Mouse (Mus musculus): Measurements from ENCODE around the gene Tmem175. TPM values are rescaled to one million over a fixed set of nuclear protein-coding genes. Genes with fewer than 3 reads are reported as not detected.
A peak's percentile ranks its signal among the peaks of the same experiment; 100 is the strongest.

Gene Tmem175
- polyA plus RNA-seq, 2 experiments: 35.5 to 41.8 TPM

- ATAC-seq (ENCODE audit: low FRiP score, low read depth) (no peak), DNase-seq (ENCODE audit: low spot score) (no peak)
- TF ChIP-seq POLR2A (IDR thresholded peaks at IDR 0.05; ENCODE audit: borderline replicate concordance, extremely low read depth, insufficient read depth, insufficient read length): no peak
- Histone ChIP-seq H3K4me2 (replicated peaks; ENCODE audit: low read depth, low read length, severe bottlenecking) (no peak overlapping the region), H3K27me3 (ENCODE audit: control insufficient read depth, insufficient read depth, low read length) (no peaks in the 10 kb centered on the region), H3K9ac (ENCODE audit: low read depth, low read length, severe bottlenecking) (no peak overlapping the region), H3K9me3 (ENCODE audit: control insufficient read depth, low read length) (no peaks in the 10 kb centered on the region), H3K4me3 (replicated peaks; ENCODE audit: low read length) (no peak overlapping the region), H3K4me1 (ENCODE audit: control insufficient read depth, insufficient read depth, low read length) (peaks cover 8% of the 10 kb centered on the region), H3K27ac (replicated peaks; ENCODE audit: low read depth, low read length) (no peak overlapping the region), H3K36me3 (ENCODE audit: control insufficient read depth, insufficient read depth, low read length) (peaks cover 40% of the 10 kb centered on the region)
- WGBS: 87% methylated on average over 1 of the region's 1 CpGs
Observed at GRCm38 (mm10) chr5:108658611-108659010, 29.0 kb downstream of the Tmem175 start.

- Histone ChIP-seq H3K36me3 (ENCODE audit: control insufficient read depth, insufficient read depth, low read length) (peaks cover 26% of the 10 kb centered on the region), H3K27ac (replicated peaks; ENCODE audit: low read depth, low read length) (no peak within 1 kb of the TSS), H3K9me3 (ENCODE audit: control insufficient read depth, low read length) (no peaks in the 10 kb centered on the region), H3K4me3 (replicated peaks; ENCODE audit: low read length) (peak within 1 kb of the TSS; percentile 70), H3K4me2 (replicated peaks; ENCODE audit: low read depth, low read length, severe bottlenecking) (peak within 1 kb of the TSS; percentile 78), H3K27me3 (ENCODE audit: control insufficient read depth, insufficient read depth, low read length) (no peaks in the 10 kb centered on the region), H3K4me1 (ENCODE audit: control insufficient read depth, insufficient read depth, low read length) (peaks cover 8% of the 10 kb centered on the region), H3K9ac (ENCODE audit: low read depth, low read length, severe bottlenecking) (peak within 1 kb of the TSS; percentile 90)
- 14% methylated on average over 16 of the region's 24 CpGs for WGBS
- DNase-seq (ENCODE audit: low spot score) (no peak), ATAC-seq (ENCODE audit: low FRiP score, low read depth) (peak; percentile 16)
- TF ChIP-seq POLR2A (IDR thresholded peaks at IDR 0.05; ENCODE audit: borderline replicate concordance, extremely low read depth, insufficient read depth, insufficient read length): no peak
Observed at GRCm38 (mm10) chr5:108659698-108660631, 30.4 kb downstream of the Tmem175 start, which contains the start of gene Idua. TSS of gene Idua (plus strand) at chr5:108660331.

DNA sequence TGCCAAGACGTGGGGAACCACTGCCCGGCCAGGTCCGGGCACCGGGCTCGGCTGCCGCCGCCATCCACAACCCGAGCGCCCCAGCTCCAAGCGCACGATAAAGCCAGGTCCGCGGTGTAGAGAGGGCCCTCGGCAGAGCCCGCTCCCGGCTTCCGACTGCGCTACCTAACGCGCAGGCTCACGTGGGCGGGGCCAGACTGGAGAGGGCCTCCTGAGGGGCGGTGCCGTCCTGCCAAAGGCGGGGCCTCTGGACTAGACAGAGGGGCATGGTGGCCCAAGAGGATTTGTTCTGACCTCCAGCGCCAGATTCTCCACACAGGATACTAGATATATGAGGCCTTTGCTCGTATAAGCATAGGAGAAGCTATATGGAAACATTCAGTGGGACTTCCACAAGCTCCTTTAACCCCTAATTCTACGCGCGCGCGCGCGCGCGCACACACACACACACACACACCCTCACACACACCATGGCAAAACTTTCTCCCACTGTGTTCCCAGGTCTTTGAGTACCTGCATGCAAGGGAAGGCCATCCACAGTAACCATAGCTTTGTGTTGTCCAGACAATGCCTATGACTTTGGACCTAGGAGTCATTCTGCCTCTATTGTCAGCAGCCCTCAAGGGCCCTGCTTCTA is 31.2 kb downstream of the Tmem175 start:
- Histone ChIP-seq H3K4me1 (ENCODE audit: control insufficient read depth, insufficient read depth, low read length) (peaks cover 8% of the 10 kb centered on the region), H3K9ac (ENCODE audit: low read depth, low read length, severe bottlenecking) (peak overlapping the region; percentile 90), H3K4me2 (replicated peaks; ENCODE audit: low read depth, low read length, severe bottlenecking) (peak overlapping the region; percentile 78), H3K27ac (replicated peaks; ENCODE audit: low read depth, low read length) (no peak overlapping the region), H3K9me3 (ENCODE audit: control insufficient read depth, low read length) (no peaks in the 10 kb centered on the region), H3K27me3 (ENCODE audit: control insufficient read depth, insufficient read depth, low read length) (no peaks in the 10 kb centered on the region), H3K36me3 (ENCODE audit: control insufficient read depth, insufficient read depth, low read length) (peaks cover 19% of the 10 kb centered on the region), H3K4me3 (replicated peaks; ENCODE audit: low read length) (peak overlapping the region; percentile 70)
- DNase-seq (ENCODE audit: low spot score) (peak; percentile 91), ATAC-seq (ENCODE audit: low FRiP score, low read depth) (peak; percentile 97)
- TF ChIP-seq POLR2A (IDR thresholded peaks at IDR 0.05; ENCODE audit: borderline replicate concordance, extremely low read depth, insufficient read depth, insufficient read length): peak; percentile 78; the same call in 1 of the 2 replicates
- WGBS: 14% methylated on average over 33 of the region's 36 CpGs

DNA sequence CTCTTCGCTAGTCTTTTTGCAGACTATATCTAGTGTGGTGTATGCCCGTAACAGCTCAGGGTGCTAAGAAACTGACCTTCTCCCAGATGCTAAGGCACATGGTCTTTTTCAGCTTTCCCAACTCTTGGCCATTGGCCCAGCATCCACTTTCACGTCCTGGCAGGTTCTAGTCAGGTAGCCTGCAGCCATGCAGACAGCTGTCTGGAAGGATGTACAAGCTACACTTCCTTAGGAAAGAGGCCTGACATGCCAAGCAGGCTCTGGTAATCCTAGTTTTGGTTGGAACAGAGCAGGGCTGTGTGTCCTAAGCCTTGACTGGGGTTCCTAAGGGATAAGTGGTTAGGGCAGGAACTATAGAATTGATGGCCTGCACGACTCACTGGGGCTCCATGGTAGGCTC is 33.2 kb downstream of the Tmem175 start:
- WGBS: 81% methylated on average over 4 of the region's 4 CpGs
- Histone ChIP-seq H3K9me3 (ENCODE audit: control insufficient read depth, low read length) (no peaks in the 10 kb centered on the region), H3K27me3 (ENCODE audit: control insufficient read depth, insufficient read depth, low read length) (no peaks in the 10 kb centered on the region), H3K4me2 (replicated peaks; ENCODE audit: low read depth, low read length, severe bottlenecking) (no peak overlapping the region), H3K4me1 (ENCODE audit: control insufficient read depth, insufficient read depth, low read length) (peaks cover 8% of the 10 kb centered on the region), H3K36me3 (ENCODE audit: control insufficient read depth, insufficient read depth, low read length) (peaks cover 2% of the 10 kb centered on the region), H3K4me3 (replicated peaks; ENCODE audit: low read length) (no peak overlapping the region), H3K9ac (ENCODE audit: low read depth, low read length, severe bottlenecking) (no peak overlapping the region), H3K27ac (replicated peaks; ENCODE audit: low read depth, low read length) (no peak overlapping the region)
- TF ChIP-seq POLR2A (IDR thresholded peaks at IDR 0.05; ENCODE audit: borderline replicate concordance, extremely low read depth, insufficient read depth, insufficient read length): no peak
- DNase-seq (ENCODE audit: low spot score) (no peak), ATAC-seq (ENCODE audit: low FRiP score, low read depth) (no peak)

DNA sequence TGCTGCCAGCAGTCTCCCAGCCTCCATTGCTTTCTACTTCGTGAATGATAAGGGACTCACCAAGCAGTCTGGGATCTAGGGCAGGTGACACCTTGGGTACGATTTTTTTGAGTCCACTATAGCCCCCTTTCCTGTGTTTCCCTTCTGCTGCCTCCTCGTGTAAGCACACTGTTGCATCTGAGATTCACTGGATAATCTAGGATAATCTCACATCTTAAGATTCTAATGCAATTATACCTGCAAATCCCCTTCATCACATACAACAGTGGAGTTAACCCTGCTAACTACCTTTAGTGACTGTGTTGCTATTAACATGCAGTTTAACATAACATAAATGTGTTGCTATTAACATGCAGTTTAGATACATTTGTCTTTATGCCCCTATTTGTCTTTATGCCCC is 35.5 kb downstream of the Tmem175 start:
- no peaks in the 10 kb centered on the region for H3K27me3 ChIP-seq (ENCODE audit: control insufficient read depth, insufficient read depth, low read length)
- no peak overlapping the region for H3K4me3 ChIP-seq (replicated peaks; ENCODE audit: low read length)
- H3K4me2 ChIP-seq (replicated peaks; ENCODE audit: low read depth, low read length, severe bottlenecking): no peak overlapping the region
- no peaks in the 10 kb centered on the region for H3K36me3 ChIP-seq (ENCODE audit: control insufficient read depth, insufficient read depth, low read length)
- WGBS: 46% methylated on average over 3 of the region's 3 CpGs
- peaks cover 9% of the 10 kb centered on the region; the same call in 1 of the 2 replicates for H3K4me1 ChIP-seq (ENCODE audit: control insufficient read depth, insufficient read depth, low read length)
- no peak for DNase-seq (ENCODE audit: low spot score)
- no peak for ATAC-seq (ENCODE audit: low FRiP score, low read depth)
- no peak overlapping the region for H3K9ac ChIP-seq (ENCODE audit: low read depth, low read length, severe bottlenecking)
- H3K27ac ChIP-seq (replicated peaks; ENCODE audit: low read depth, low read length): no peak overlapping the region
- TF ChIP-seq POLR2A (IDR thresholded peaks at IDR 0.05; ENCODE audit: borderline replicate concordance, extremely low read depth, insufficient read depth, insufficient read length): no peak
- H3K9me3 ChIP-seq (ENCODE audit: control insufficient read depth, low read length): no peaks in the 10 kb centered on the region
